Mouse (Mus musculus) embryonic stem cell, embryonic (primary cell): ENCODE results near the gene Ppp1r12b.

Experiments used
- CTCF ChIA-PET, 4 experiments: fragments of 300-600 bp in 2 of 4; fragments of 350-600 bp in 2 of 4; sonication (Branson Sonifier 250); formaldehyde crosslinking; loops; one replicate each; lab custom pipeline; 2022; ENCODE audit warnings: inconsistent platforms in 2 of 4; lab: Charles Lee
- POLR2A ChIA-PET, 4 experiments: fragments of 300-600 bp in 2 of 4; fragments of 350-600 bp in 2 of 4; sonication (Branson Sonifier 250); formaldehyde crosslinking; loops; one replicate each; lab custom pipeline; 2022; ENCODE audit warnings: antibody characterized with exemption in 4 of 4, inconsistent platforms in 1 of 4; lab: Charles Lee

Ppp1r12b gene

DNA sequence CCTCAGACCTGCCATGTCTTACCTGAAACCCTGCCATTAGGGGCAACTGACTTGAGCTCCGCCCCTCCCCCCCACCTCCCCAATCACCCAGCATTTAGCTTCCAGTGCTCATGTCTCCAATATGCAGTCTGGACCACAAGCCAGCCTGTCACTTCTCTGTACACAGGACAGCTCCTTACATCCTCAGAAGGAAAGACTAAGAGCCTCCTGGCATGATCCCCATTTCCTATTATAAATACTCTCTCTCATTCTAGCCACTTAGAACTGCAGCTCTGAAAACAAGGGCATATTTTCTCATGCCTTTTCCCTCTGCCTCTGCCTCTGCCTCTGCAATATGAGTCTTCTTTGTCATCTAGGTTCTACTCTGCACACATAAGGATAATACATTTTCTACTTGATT is 159.7 kb downstream of the Ppp1r12b start:
- POLR2A ChIA-PET = no interaction called here
- CTCF ChIA-PET = no interaction called here

DNA sequence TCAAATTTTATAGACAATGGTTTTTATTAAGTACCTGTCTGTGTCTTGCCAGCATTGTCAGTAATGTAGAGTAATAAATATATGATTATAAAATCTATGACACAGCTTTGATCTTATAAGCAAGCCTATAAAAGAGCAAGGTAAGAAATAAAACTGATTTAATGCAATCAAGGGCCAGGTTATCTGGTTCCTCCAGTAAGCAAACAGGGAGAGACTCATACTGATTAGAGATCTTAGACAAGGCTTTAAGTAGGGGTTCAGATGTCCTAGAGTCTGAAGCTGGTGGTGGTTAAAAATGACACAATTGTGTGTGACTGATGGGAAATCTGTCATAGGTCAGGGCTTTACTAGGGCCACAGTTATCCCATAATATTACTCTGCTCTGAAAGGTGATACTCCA is 164.3 kb downstream of the Ppp1r12b start:
- ChIA-PET CTCF (interaction anchor here in 1 of 4 experiments (0.6 kb wide), 1 partner anchor 187 kb away, joined by 3 read pairs; no protein-coding TSS in a partner anchor), POLR2A (interaction anchor here in 1 of 4 experiments (0.6 to 1.9 kb wide), 4 partner anchors 9 to 560 kb away, joined by 3 to 6 read pairs (median 4); no protein-coding TSS in a partner anchor)

DNA sequence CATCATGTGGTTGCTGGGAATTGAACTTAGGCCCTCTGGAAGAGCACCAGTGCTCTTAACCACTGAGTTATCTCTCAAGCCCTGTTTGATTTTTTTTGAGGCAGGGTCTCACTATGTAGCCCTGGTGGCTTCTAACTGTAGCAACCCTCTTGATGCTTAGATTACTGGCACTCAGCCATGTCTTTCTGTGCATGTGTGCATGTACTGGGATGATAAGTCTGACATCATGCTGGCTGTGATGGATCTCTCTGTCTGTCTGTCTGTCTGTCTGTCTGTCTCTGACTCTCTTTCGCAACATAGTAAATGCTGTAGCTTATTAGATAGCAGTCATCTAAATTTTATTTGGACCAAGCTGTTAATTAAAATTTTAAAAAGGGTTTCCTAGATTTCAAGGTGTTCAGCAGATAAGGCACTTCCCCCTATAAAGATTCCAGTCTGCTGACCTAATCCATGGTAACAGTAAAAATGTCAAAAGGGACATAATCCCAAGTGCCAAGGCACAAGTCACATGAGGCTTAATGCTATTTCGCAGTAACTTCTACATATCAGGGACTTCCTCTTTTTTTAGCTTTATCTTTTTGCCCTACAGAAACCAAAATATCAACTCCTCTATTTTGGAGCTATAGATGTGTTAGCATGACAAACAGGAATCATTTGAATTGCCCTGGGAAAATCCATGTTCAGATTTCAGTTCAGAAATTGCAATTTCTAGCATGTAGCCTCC is 164.9 kb downstream of the Ppp1r12b start:
- ChIA-PET POLR2A (interaction anchor here in 2 of 4 experiments (0.6 to 1.9 kb wide), 6 partner anchors 9 to 560 kb away, joined by 3 to 6 read pairs (median 3); no protein-coding TSS in a partner anchor), CTCF (no interaction called here)

DNA sequence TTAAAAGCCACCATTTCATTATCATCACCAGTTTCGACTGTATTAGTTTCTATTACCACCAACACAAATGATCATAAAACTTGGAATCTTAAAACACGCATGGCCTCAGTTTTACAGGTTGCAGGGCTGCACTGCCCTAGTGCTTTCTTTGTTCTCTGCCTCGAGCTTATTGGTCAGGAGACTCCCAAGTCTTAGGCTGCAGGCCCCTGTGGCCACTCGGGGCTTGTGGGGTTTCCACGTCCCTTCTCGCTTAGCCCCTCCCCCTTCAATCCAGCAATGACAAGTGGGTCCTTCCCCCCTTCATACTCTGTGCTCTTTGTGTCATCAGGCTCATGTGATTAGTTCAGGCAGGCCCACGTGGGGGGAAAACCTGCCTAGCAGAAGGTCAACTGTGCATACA is 167.6 kb downstream of the Ppp1r12b start:
- POLR2A ChIA-PET = interaction anchor here in 2 of 4 experiments (0.7 to 0.8 kb wide), 2 partner anchors 12 to 17 kb away, joined by 3 to 4 read pairs; no protein-coding TSS in a partner anchor
- CTCF ChIA-PET = interaction anchor here in 1 of 4 experiments (0.6 kb wide), 1 partner anchor 579 kb away, joined by 3 read pairs; no protein-coding TSS in a partner anchor

DNA sequence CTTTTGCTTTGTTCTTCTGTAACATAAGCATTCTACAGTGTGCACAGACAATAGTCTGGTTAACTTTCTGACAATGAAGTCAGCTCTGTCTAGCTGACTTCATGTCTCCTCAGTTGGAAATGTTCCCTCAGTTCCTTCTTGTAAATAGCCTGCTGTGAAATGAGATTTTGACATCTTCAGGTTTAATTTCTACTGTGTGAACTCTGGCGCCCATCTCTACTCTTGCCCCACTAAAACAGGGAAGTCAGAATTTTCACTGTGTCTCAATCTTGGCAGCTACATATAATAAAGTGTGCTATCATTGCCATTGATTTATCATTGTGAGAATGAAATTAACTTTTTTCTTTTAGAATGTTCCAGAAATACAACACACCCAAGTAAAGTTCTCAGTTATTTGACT is 170.8 kb downstream of the Ppp1r12b start:
- POLR2A ChIA-PET = no interaction called here
- CTCF ChIA-PET = no interaction called here

DNA sequence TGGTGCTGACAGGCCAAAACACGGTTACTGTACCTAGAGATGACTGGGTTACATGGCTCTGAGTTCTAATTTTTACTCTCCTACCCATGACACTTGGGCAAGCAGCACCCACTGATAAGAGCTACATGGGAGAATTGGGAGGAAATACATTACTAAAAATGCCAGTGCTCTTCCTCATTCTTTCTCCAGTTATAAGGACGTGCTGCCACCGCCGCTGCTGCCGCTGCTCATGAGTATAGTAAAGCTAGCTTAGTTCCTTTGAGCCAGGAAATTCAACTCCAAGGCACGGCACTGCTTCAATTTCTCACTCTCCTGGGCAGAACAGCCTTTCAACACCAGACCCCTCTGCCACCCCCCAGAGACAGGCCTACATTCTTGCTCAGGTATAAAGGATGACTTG is 171.3 kb downstream of the Ppp1r12b start:
- ChIA-PET POLR2A (no interaction called here), CTCF (no interaction called here)

DNA sequence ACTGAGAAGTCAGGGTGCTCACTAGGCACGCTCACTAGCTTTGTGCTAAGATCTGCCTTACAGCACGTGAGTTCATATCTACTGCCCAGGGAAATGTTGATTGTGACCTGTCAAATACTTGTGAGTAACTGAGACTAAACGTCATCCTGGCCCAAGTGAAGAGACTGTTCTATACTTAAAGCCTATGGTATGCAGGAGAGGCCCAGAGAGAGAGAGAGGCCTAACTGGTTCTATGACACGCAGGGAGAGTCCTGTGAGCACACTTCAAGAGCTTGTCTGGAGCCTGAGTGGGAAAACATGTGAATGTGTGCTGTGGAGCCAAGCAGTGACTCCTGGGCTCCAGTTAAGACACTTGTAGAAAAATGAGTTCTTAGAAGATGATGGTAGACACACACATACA is 171.8 kb downstream of the Ppp1r12b start:
- ChIA-PET CTCF (no interaction called here), POLR2A (interaction anchor here in 1 of 4 experiments (1.6 kb wide), 1 partner anchor 13 kb away, joined by 4 read pairs; no protein-coding TSS in a partner anchor)

DNA sequence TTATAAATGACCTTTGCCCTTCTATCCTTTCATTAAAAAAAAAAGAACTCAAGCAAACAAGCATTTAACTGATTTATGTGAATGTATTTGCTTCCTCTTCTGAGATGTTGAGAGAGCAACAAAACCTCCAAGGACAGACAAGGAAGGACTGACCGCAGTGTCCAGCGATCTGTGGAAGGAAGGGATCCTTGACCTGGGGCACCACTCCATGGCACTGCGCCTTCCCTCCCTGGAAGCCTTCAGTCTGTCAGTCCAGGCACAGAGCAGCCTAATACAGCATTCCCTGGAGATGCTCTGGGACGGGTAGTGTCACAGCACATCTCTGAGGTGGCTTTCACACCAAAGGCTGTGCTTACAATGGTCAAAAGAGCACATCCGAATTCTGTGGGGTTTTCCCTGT is 172.9 kb downstream of the Ppp1r12b start:
- CTCF ChIA-PET = no interaction called here
- POLR2A ChIA-PET = interaction anchor here in 1 of 4 experiments (1.6 kb wide), 1 partner anchor 12 kb away, joined by 4 read pairs; no protein-coding TSS in a partner anchor

DNA sequence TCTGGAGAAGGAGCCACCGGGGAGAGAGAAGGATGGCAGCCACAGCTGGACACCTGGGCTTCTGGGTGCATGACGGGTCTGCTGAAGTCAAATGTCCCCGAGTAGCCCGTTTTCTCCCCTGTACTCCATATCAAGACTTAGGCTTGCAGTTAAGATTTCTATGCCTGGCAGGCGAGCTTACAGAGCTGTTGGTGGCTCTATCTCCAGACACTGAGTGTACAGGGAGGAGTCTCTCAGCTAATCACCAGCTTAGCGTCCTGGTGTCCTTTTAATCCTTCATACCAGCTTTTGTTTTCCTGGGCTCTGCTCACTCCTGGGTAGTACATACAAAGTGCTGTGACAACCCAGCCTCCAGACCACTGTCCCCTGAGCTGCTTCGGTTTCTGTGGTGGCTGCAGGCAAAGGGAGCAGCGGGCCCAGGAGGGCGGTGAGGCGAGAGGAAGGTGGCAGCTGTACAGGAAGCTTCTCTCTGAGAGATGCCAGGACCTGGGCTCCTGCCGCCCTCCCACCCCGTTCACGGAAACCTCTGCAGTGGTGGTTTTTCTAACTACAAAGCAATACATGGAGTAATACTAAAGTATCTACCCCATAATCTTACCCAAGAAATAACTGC is 177.7 kb downstream of the Ppp1r12b start:
- ChIA-PET CTCF (interaction anchor here in 2 of 4 experiments (0.6 kb wide), 2 partner anchors 66 to 1815 kb away, joined by 3 to 4 read pairs; no protein-coding TSS in a partner anchor), POLR2A (interaction anchor here in 2 of 4 experiments (0.5 to 0.6 kb wide), 2 partner anchors 25 to 597 kb away, joined by 3 to 5 read pairs; partner anchors contain the start of gene Shisa4 (in 1 of the 2))

DNA sequence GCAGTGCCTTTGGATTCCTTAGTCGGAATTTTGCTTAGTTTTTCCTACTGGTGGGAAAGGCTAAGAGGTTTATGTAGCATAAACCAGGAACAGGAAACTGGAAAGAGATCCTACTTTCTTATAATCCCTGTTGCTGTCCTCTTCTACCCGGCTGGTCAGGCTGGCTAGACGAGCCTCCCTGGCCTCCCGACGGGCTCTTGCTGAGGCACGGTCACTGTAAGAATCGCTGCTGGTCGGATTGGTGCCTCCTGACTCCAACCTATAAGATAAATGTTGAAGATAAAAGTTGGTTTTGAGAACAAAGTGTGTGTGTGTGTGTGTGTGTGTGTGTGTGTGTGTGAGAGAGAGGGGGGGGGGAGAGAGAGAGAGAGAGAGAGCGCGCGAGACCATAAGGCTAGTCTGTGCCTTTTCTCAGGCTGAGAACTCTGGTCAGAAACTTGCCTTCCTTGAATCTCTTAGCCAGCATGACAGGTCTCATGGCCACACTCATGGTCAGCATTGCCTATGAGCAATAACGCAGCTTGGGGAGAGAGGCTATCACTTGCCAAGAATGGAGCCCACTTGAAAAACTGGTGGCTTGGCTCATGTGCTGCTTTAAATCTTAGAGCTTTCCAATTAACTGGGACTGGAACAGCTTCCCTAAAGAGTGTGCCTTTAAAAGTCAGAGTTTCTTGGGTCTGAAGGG is 178.4 kb downstream of the Ppp1r12b start:
- POLR2A ChIA-PET = interaction anchor here in 1 of 4 experiments (0.7 kb wide), 1 partner anchor 698 kb away, joined by 3 read pairs; no protein-coding TSS in a partner anchor
- CTCF ChIA-PET = interaction anchor here in 1 of 4 experiments (0.6 kb wide), 1 partner anchor 1816 kb away, joined by 3 read pairs; no protein-coding TSS in a partner anchor

DNA sequence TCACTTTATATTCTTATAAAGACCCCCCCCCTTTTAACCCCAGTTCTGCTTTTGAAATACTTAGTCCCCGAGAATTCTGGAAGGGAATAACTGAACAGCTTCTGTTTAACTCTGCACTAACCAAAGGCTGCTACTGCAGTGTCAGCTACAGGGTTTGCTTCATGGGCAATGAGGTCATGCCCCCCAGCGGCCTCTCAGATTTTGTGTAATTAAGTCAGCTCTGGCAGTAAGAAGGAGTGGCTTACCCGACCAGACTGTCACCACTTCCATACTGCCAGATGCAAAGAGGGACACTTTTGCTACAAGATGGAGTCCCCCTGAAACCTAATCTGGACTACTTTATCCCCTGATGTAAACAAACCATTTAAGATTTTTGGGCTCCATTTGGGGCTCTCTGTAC is 180.1 kb downstream of the Ppp1r12b start:
- CTCF ChIA-PET = interaction anchor here in 2 of 4 experiments (0.6 to 2.0 kb wide), 5 partner anchors 8 to 330 kb away, joined by 3 to 8 read pairs (median 5); no protein-coding TSS in a partner anchor

DNA sequence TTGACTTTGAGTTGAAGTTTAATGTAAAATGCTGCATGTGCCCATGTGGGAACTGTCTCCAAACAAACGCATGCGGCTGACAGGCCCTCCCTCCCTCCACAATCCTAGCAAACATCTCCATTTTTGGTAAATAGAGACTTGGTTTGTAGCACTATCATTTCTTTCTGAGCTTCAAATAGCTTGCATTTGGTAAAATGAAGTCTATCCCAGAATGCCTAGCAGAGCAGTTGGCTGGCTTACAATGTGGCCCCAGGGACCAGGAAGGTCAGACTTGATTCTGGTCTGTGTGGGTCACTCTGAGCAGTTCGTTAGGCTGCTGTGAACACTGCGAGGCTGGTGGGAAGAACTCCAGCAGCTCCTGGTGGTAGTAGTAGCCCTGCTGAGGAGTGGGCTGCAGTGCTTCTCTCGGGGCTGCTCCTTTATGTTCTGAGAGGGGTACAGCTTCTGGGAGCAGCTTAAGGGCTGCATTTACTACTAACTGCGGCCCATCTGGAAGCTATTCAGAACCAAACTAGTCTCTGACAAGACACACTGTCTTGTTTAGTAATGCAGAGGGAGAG is 180.9 kb downstream of the Ppp1r12b start:
- CTCF ChIA-PET = interaction anchor here in 2 of 4 experiments (0.8 to 2.0 kb wide), 4 partner anchors 15 to 331 kb away, joined by 3 to 6 read pairs (median 4); no protein-coding TSS in a partner anchor
- POLR2A ChIA-PET = interaction anchor here in 3 of 4 experiments (0.5 to 2.6 kb wide), 4 partner anchors 12 to 712 kb away, joined by 4 to 6 read pairs (median 4); no protein-coding TSS in a partner anchor

More for the DNA sequence above, 180.1 kb downstream of the Ppp1r12b start:
- POLR2A ChIA-PET = interaction anchor here in 2 of 4 experiments (0.7 to 2.6 kb wide), 6 partner anchors 10 to 279 kb away, joined by 3 to 7 read pairs (median 5); no protein-coding TSS in a partner anchor

DNA sequence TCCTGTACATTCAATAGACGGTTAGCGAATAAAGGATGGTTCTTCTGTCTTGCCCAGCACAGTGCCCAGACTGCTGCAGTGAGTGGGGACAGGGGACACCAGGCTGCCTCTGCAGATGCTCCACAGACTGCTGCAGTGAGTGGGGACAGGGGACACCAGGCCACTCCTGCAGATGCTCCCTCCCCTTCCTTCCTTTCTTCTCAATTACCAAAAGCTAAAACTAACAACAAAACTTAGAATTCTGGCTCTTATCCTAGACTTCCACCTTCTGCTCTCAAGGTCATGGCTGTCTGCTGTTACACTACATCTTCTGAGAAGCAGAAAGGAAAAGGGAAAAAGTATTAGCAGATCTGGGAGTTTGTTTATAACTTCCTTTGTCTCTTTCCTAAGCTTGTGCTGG is 181.5 kb downstream of the Ppp1r12b start:
- ChIA-PET CTCF (interaction anchor here in 2 of 4 experiments (0.8 to 2.0 kb wide), 2 partner anchors 29 to 69 kb away, joined by 3 to 6 read pairs; no protein-coding TSS in a partner anchor), POLR2A (interaction anchor here in 3 of 4 experiments (1.3 to 2.6 kb wide), 3 partner anchors 9 to 14 kb away, joined by 3 to 6 read pairs (median 4); no protein-coding TSS in a partner anchor)

DNA sequence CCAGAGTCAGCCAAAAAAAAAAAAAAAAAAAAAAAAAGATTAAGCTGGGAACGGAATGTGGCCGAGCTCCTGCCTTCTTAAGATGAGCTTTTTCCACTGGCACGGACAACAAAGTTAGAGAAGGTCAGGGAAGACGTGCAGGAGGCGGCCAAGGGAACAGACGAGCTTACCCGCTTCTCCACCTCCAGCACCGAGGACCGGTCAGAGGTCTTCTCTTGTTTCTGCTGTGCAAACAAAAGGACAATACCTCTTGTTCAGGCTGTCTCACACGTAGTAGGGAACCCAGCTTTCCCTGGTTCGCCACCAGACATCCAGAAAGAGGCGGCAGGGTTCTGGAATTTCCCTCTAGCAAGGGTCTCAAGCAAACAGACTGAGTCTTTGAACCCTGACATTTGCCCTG is 182.5 kb downstream of the Ppp1r12b start:
- ChIA-PET CTCF (interaction anchor here in 2 of 4 experiments (0.5 to 0.7 kb wide), 8 partner anchors 28 to 504 kb away, joined by 3 to 6 read pairs (median 4); partner anchors contain the start of gene Elf3 (in 1 of the 2)), POLR2A (interaction anchor here in 3 of 4 experiments (0.5 to 2.6 kb wide), 11 partner anchors 8 to 556 kb away, joined by 3 to 6 read pairs (median 3); partner anchors contain the start of gene Klhl12 (in 1 of the 3))

DNA sequence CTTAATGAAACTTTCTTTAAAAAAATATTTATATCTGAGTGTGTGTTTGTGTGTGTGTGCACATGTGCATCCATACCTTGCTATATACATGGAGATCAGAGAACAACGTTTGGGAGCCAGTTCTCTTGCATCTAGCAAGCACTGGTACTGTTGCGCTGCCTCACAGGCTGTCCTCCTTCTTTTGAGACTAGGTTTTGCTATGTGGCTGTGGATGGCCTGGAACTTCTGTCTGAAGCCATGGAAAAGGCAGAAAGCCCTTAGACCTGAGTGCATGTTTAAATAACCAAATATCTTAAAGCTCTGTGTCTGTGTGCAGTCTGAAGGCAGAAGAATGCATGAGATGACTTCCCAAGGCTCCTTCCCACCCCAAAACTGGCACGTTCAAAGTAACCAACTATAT is 182.9 kb downstream of the Ppp1r12b start:
- POLR2A ChIA-PET = interaction anchor here in 3 of 4 experiments (0.6 to 1.4 kb wide), 8 partner anchors 8 to 449 kb away, joined by 3 to 5 read pairs (median 3); no protein-coding TSS in a partner anchor
- CTCF ChIA-PET = interaction anchor here in 2 of 4 experiments (0.6 to 0.7 kb wide), 4 partner anchors 28 to 437 kb away, joined by 4 to 6 read pairs (median 4); no protein-coding TSS in a partner anchor

DNA sequence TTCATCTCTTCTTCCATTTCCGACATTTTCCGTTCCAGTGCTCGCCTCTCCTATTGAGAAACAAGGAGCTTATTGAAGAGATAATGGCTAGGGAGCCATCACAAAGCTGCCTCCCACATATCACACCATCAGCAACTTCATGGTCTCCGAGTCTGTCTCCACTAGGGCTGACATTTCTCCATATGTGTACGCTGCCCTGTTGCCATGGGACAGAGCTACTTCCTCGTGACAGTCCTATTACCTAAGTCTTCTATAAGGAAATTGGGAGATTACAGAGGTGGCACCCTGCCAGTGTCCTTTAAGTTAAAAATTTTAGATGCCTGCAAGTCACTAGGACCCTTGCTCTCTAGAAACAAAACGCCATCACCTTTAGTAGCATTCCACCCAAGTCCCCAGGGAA is 183.7 kb downstream of the Ppp1r12b start:
- ChIA-PET POLR2A (interaction anchor here in 2 of 4 experiments (0.6 to 1.6 kb wide), 5 partner anchors 11 to 71 kb away, joined by 3 to 4 read pairs (median 3); no protein-coding TSS in a partner anchor), CTCF (interaction anchor here in 1 of 4 experiments (0.5 to 0.6 kb wide), 2 partner anchors 330 to 358 kb away, joined by 3 read pairs; no protein-coding TSS in a partner anchor)

DNA sequence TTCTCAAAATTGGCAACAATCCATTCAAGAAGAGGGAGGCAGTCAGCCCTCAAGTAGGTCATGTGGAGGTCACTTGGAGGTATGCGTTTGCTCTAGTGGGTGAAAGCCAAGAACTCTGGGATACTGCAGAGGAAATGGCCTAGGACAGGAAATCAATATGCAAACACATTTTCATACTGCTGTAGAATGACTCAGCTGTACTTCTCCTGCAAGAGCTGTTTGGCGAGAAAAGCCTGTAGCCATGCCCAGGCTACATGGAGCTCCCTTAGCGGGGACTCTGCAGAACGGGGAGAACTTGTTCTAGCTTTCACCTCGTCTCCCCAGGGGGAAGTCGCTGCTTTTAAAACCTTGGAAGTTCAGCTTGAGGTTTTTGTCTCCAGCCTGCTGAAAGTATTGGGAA is 184.4 kb downstream of the Ppp1r12b start:
- ChIA-PET CTCF (interaction anchor here in 1 of 4 experiments (0.5 to 0.6 kb wide), 2 partner anchors 331 to 359 kb away, joined by 3 read pairs; no protein-coding TSS in a partner anchor), POLR2A (interaction anchor here in 2 of 4 experiments (0.6 to 1.6 kb wide), 6 partner anchors 10 to 70 kb away, joined by 3 to 4 read pairs (median 3); no protein-coding TSS in a partner anchor)
